Mouse (Mus musculus): Measurements from ENCODE around the gene Foxa2. TPM values are rescaled to one million over a fixed set of nuclear protein-coding genes. Genes with fewer than 3 reads are reported as not detected.

Foxa2 gene
- polyA plus RNA-seq, 2 experiments from 2014 or later = not detected

GRCm38 (mm10) chr2:148003511-148003910, 43.3 kb downstream of the Foxa2 start:
- ATAC-seq = no peak

GRCm38 (mm10) chr2:147998206-147998966, 48.4 kb downstream of the Foxa2 start:
- ATAC-seq = no peak

GRCm38 (mm10) chr2:147996781-147997180, 50.0 kb downstream of the Foxa2 start:
- ATAC-seq = no peak

GRCm38 (mm10) chr2:147993821-147994220, 52.9 kb downstream of the Foxa2 start:
- no peak for ATAC-seq

GRCm38 (mm10) chr2:147992935-147993679, 53.7 kb downstream of the Foxa2 start:
- ATAC-seq = no peak
